In the genomic region with DNA sequence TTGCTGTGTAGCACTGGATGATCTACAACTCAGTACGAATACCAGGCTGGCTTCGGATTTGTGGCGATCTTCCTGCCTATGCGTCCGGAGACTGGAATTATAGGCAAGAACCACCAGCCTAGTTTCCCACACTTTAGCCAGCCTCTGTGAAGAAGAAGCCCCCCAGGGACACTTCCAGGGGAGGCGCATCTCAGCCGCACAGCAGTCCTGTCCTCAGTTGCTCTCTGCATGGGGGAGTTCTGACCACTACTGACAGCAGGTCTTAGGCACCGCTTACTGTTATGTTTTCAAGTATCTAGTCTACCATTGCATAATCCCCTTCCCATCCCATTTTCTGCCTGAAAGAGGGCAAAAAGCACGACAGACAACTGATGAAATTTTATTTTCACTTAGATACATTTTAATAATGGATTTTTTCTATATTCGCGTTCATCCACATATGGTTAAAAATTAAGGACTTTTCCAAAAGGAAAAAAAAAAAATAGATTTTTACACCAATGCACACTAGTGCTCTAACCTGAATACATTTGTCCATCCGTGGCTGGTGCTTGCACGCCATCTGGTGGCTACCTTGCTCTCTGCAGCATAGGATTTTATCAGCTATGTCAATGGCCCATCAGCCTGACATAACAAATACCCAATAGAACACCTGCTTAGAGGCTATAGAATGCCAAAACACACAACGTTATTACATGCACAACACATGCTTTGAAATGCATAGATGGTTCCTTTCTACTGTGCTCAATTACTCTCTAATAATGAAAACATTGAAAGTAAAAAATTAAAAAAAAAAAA, we compare ENCODE assay signal across 9 mouse cellular contexts. TPM values are rescaled to one million over a fixed set of nuclear protein-coding genes. Genes with fewer than 3 reads are reported as not detected.
DNase-seq lines count a peak whose midpoint lies in the region; ATAC-seq and TF ChIP-seq lines count a peak whose summit lies in the region.
"Had no signal": no experiment of that assay in that cellular context is flagged by ENCODE, and none has a peak within 500 bp of the region (broad histone marks: within the 10 kb centered on the region; RNA-seq: fewer than 3 reads in every experiment).

No protein-coding gene starts in this region.

- TF ChIP-seq POLR2A in MEL (IDR thresholded peaks at IDR 0.05; ENCODE audit: control insufficient read depth in 1 of 2, insufficient read depth in 1 of 2, low read depth in 1 of 2, low read length in 2 of 2, poor library complexity in 1 of 2): no peak

- TF ChIP-seq RAD21 in MEL (IDR thresholded peaks at IDR 0.05; ENCODE audit: low read depth, low read length): peak; percentile 98

- no peaks in the 10 kb centered on the region for H3K9me3 ChIP-seq in MEL (replicated peaks; ENCODE audit: insufficient read depth, low read length)
- no peaks in the 10 kb centered on the region for H3K9me3 ChIP-seq in forebrain, postnatal 0 days (ENCODE audit: low read length)
- 0 out of 2 replicates have a peak, but pooled peaks cover 2% of the 10 kb centered on the region for H3K9me3 ChIP-seq in hindbrain, embryonic 14.5 days (ENCODE audit: control insufficient read depth, low read length)
- H3K9me3 ChIP-seq: limb, embryonic 13.5 days had no signal

- no peaks in the 10 kb centered on the region for H3K36me3 ChIP-seq in MEL (ENCODE audit: control insufficient read depth in 1 of 2, insufficient read depth in 2 of 2, low read length in 2 of 2)
- no peaks in the 10 kb centered on the region for H3K36me3 ChIP-seq in forebrain, postnatal 0 days (ENCODE audit: insufficient read depth)
- no peaks in the 10 kb centered on the region for H3K36me3 ChIP-seq in hindbrain, embryonic 14.5 days (replicated peaks; ENCODE audit: control insufficient read depth, insufficient read depth)
- H3K36me3 ChIP-seq: limb, embryonic 13.5 days had no signal

- DNase-seq in MEL (ENCODE audit: low read depth, low spot score): peak; percentile 75
- DNase-seq in c-Kit-positive CD71-positive TER-119-negative erythroid progenitor cells, embryonic 14.5 days (ENCODE audit: low read depth): peak; percentile 50
- DNase-seq in forebrain, postnatal 0 days: peak; percentile 87
- peak; percentile 96 for DNase-seq in hindbrain, embryonic 14.5 days (ENCODE audit: low spot score)
- DNase-seq in layer of hippocampus, postnatal 10 days (ENCODE audit: low spot score in 2 of 2): peak; percentile 90 to 94
- DNase-seq in lung, postnatal 4 days: peak; percentile 78 to 88
- DNase-seq in right cerebral cortex, adult 18-20 months: peak; percentile 72
- DNase-seq in urinary bladder, postnatal 14 days (ENCODE audit: low spot score): peak; percentile 84

- H3K4me1 ChIP-seq in MEL (ENCODE audit: control insufficient read depth in 1 of 2, insufficient read depth in 2 of 2, low read length in 2 of 2): no peaks in the 10 kb centered on the region
- no peaks in the 10 kb centered on the region for H3K4me1 ChIP-seq in forebrain, postnatal 0 days (ENCODE audit: insufficient read depth)
- H3K4me1 ChIP-seq in hindbrain, embryonic 14.5 days (replicated peaks; ENCODE audit: control insufficient read depth, insufficient read depth, low read length): 0 out of 2 replicates have a peak, but pooled peaks cover 4% of the 10 kb centered on the region
- H3K4me1 ChIP-seq: limb, embryonic 13.5 days had no signal

- no peak for TF ChIP-seq EP300 in MEL (IDR thresholded peaks at IDR 0.05; ENCODE audit: low read depth in 1 of 2, low read length in 2 of 2)

- no peak overlapping the region for H3K4me2 ChIP-seq in forebrain, postnatal 0 days (ENCODE audit: low read depth)
- H3K4me2 ChIP-seq in hindbrain, embryonic 14.5 days (replicated peaks): 0 out of 2 replicates have a peak overlapping the region, but pooled peaks have one; percentile 22
- H3K4me2 ChIP-seq: limb, embryonic 13.5 days had no signal

- H3K79me2 ChIP-seq in MEL (ENCODE audit: control insufficient read depth, insufficient read depth, low read length, poor library complexity): no peaks in the 10 kb centered on the region

- peak; percentile 88 for ATAC-seq in forebrain, postnatal 0 days
- ATAC-seq in hindbrain, embryonic 14.5 days (ENCODE audit: low FRiP score): peak; percentile 83

- no peak overlapping the region for H3K4me3 ChIP-seq in MEL (ENCODE audit: control insufficient read depth in 1 of 2, insufficient read depth in 1 of 2, low read depth in 2 of 2, low read length in 2 of 2)
- H3K4me3 ChIP-seq in forebrain, postnatal 0 days (ENCODE audit: low read depth, low read length): no peak overlapping the region
- no peak overlapping the region for H3K4me3 ChIP-seq in hindbrain, embryonic 14.5 days (replicated peaks; ENCODE audit: low read length)
- H3K4me3 ChIP-seq: limb, embryonic 13.5 days had no signal

- peaks cover 1 to 3% of the 10 kb centered on the region in 2 experiments; a peak in 3 of 4 replicates for H3K27me3 ChIP-seq in MEL (ENCODE audit: control insufficient read depth in 1 of 2, insufficient read depth in 2 of 2, low read length in 2 of 2)
- no peaks in the 10 kb centered on the region for H3K27me3 ChIP-seq in forebrain, postnatal 0 days (ENCODE audit: insufficient read depth, low read length)
- no peaks in the 10 kb centered on the region for H3K27me3 ChIP-seq in hindbrain, embryonic 14.5 days (ENCODE audit: control insufficient read depth, insufficient read depth, low read length)
- H3K27me3 ChIP-seq: limb, embryonic 13.5 days had no signal

- H3K9ac ChIP-seq in MEL (ENCODE audit: control insufficient read depth, low read depth, low read length, poor library complexity, severe bottlenecking): no peak overlapping the region
- no peak overlapping the region for H3K9ac ChIP-seq in forebrain, postnatal 0 days
- 0 out of 2 replicates have a peak overlapping the region, but pooled peaks have one; percentile 10 for H3K9ac ChIP-seq in hindbrain, embryonic 14.5 days
- H3K9ac ChIP-seq: limb, embryonic 13.5 days had no signal

- WGBS in forebrain, postnatal 0 days: 36% methylated on average over 14 of the region's 14 CpGs
- 38% methylated on average over 14 of the region's 14 CpGs for WGBS in hindbrain, embryonic 14.5 days

- TF ChIP-seq CTCF in MEL (IDR thresholded peaks at IDR 0.05 in 2 of 3, conservative IDR thresholded peaks at IDR 0.05 in 1 of 3; ENCODE audit: control insufficient read depth in 1 of 3, insufficient read depth in 1 of 3, low read depth in 2 of 3, low read length in 3 of 3, poor library complexity in 1 of 3, severe bottlenecking in 1 of 3): peak; percentile 87 to 95 (median 95)
- TF ChIP-seq CTCF in forebrain, postnatal 0 days (IDR thresholded peaks at IDR 0.05; ENCODE audit: low read depth): peak; percentile 98

- H3K27ac ChIP-seq in MEL (ENCODE audit: control insufficient read depth, low read depth, low read length): no peak overlapping the region
- no peak overlapping the region for H3K27ac ChIP-seq in forebrain, postnatal 0 days (ENCODE audit: low read depth, low read length)
- H3K27ac ChIP-seq in hindbrain, embryonic 14.5 days: no peak overlapping the region
- H3K27ac ChIP-seq: limb, embryonic 13.5 days had no signal

TF ChIP-seq in MEL, 35 proteins besides CTCF, POLR2A, EP300 and RAD21:
- TF ChIP-seq POLR2AphosphoS5 (IDR thresholded peaks at IDR 0.05; ENCODE audit: borderline replicate concordance, low read depth, low read length) (no peak), GATA1 (IDR thresholded peaks at IDR 0.05; ENCODE audit: low read depth, low read length) (0 out of 2 replicates have a peak, but pooled peaks have one; percentile 42), NELFE (IDR thresholded peaks at IDR 0.05; ENCODE audit: low read depth, low read length) (no peak), CHD2 (IDR thresholded peaks at IDR 0.05; ENCODE audit: low read length) (no peak), UBTF (IDR thresholded peaks at IDR 0.05; ENCODE audit: borderline replicate concordance, insufficient read depth, low read depth, low read length) (no peak), BHLHE40 (IDR thresholded peaks at IDR 0.05; ENCODE audit: borderline replicate concordance, low read depth, low read length) (no peak), TAL1 (IDR thresholded peaks at IDR 0.05; ENCODE audit: low read length) (no peak), SMC3 (IDR thresholded peaks at IDR 0.05; ENCODE audit: low read depth, low read length) (peak; percentile 97), MXI1 (IDR thresholded peaks at IDR 0.05; ENCODE audit: low read depth, low read length) (no peak), TBP (IDR thresholded peaks at IDR 0.05; ENCODE audit: low read depth, low read length) (no peak), E2F4 (IDR thresholded peaks at IDR 0.05; ENCODE audit: borderline replicate concordance, low read depth, low read length) (no peak), JUND (IDR thresholded peaks at IDR 0.05; ENCODE audit: low read depth, low read length) (no peak), ZNF384 (IDR thresholded peaks at IDR 0.05; ENCODE audit: low read depth, low read length) (peak; percentile 73), ZKSCAN1 (IDR thresholded peaks at IDR 0.05; ENCODE audit: low read depth, low read length) (no peak), GABPA (IDR thresholded peaks at IDR 0.05; ENCODE audit: low read depth, low read length) (no peak), MAFK (IDR thresholded peaks at IDR 0.05; ENCODE audit: borderline replicate concordance, low read depth, low read length) (no peak), TCF12 (IDR thresholded peaks at IDR 0.05; ENCODE audit: low read depth, low read length) (no peak), MEF2A (IDR thresholded peaks at IDR 0.05; ENCODE audit: extremely low read depth, insufficient replicate concordance, low read depth, low read length, poor library complexity, severe bottlenecking) (no peak), ZC3H11A (IDR thresholded peaks at IDR 0.05; ENCODE audit: low read depth, low read length) (peak; percentile 97), USF1 (IDR thresholded peaks at IDR 0.05; ENCODE audit: low read depth, low read length) (no peak), MYB (IDR thresholded peaks at IDR 0.05; ENCODE audit: low read depth, low read length) (no peak), RCOR1 (IDR thresholded peaks at IDR 0.05; ENCODE audit: low read depth, low read length) (no peak), ELF1 (IDR thresholded peaks at IDR 0.05; ENCODE audit: low read depth, low read length) (no peak), MAX (IDR thresholded peaks at IDR 0.05; ENCODE audit: low read length) (no peak), MYC (IDR thresholded peaks at IDR 0.05; ENCODE audit: low read depth, low read length) (no peak), MAZ (IDR thresholded peaks at IDR 0.05; ENCODE audit: low read depth, low read length) (no peak)

RNA-seq across cellular contexts. Expression of a gene that starts 10.1 kb away (rescaled TPM):
- total RNA-seq in MEL (2012; rRNA removed): not detected in 2 replicates
- not detected for polyA plus RNA-seq in MEL (2012; ENCODE audit: insufficient read depth in 1 of 2, insufficient read length in 2 of 2, low read depth in 1 of 2, low replicate concordance in 2 of 2, missing spikeins in 1 of 2)
- 8.1 and 9.2 TPM in 2 replicates for total RNA-seq in forebrain, postnatal 0 days (2014; rRNA removed)
- 2.6 and 5.9 TPM in 2 replicates for polyA plus RNA-seq in forebrain, postnatal 0 days (2015; fragmentation: Nextera tagmentation; extraction: Ambion mirVana)
- 2.2 and 2.4 TPM in 2 replicates for polyA plus RNA-seq in hindbrain, embryonic 14.5 days (2014; fragmentation: Nextera tagmentation; extraction: Ambion mirVana)
- 10 to 100 TPM; 17.6 to 18.8 TPM for total RNA-seq in layer of hippocampus, postnatal 10 days (2021)
